Mouse (Mus musculus): ENCODE measurements at regions not wholly inside any gene's neighbourhood (a gene's known extent, or its start where the extent isn't known, plus 50 kb on each side); places are given as distances from the start of the nearest gene placed in this dataset.

DNA sequence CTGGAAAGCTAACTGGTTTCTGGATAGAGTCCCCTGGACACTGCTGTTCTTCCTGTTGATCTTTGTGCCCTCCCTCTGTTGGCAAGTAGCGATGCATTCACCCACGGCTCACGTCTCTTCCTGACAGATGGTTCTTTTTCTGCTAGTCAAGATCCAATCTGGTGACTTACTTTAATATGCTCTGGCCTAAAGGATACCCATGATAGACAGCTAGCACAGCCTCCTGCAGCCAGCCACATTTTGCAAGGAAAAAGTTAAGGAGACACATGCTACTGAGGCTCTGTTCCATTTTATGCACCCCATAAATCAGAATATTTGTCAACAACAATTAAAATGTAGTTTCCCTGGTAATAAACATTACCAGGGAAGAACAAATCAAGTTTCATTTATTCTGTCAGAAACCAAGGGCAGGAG is 410.3 kb upstream of the Tmpo start:
- Histone ChIP-seq H3K4me3 (replicated peaks; ENCODE audit: low read length) (no peak overlapping the region), H3K4me1 (ENCODE audit: control insufficient read depth, insufficient read depth, low read length) (0 out of 2 replicates have a peak, but pooled peaks cover 3% of the 10 kb centered on the region), H3K27ac (replicated peaks; ENCODE audit: low read depth, low read length) (no peak overlapping the region), H3K9me3 (ENCODE audit: control insufficient read depth, low read length) (no peaks in the 10 kb centered on the region), H3K9ac (ENCODE audit: low read depth, low read length, severe bottlenecking) (no peak overlapping the region), H3K4me2 (replicated peaks; ENCODE audit: low read depth, low read length, severe bottlenecking) (no peak overlapping the region), H3K27me3 (ENCODE audit: control insufficient read depth, insufficient read depth, low read length) (no peaks in the 10 kb centered on the region), H3K36me3 (ENCODE audit: control insufficient read depth, insufficient read depth, low read length) (no peaks in the 10 kb centered on the region)
- TF ChIP-seq POLR2A (IDR thresholded peaks at IDR 0.05; ENCODE audit: borderline replicate concordance, extremely low read depth, insufficient read depth, insufficient read length) = no peak
- ATAC-seq (ENCODE audit: low FRiP score, low read depth) (no peak), DNase-seq (ENCODE audit: low spot score) (peak; percentile 12)
- 38% methylated on average over 3 of the region's 3 CpGs for WGBS

DNA sequence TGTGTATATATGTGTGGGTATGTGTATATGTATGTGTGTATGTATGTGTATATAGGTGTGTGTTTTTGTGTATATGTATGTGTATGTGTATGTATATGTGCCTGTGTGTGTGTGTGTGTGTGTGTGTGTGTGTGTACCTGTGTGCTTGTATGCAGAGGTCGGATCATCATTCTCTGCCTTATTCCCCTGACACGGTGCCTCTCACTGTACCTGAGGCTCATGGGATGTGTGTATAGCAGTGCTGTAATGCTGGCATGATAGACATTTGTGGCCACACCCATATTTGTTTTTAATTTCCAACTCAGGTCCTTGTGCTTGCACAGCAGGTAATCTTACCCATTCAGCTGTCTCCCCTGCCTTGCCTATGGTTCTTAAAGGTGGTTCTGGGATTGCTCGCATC is 402.1 kb upstream of the Tmpo start:
- no peak for DNase-seq (ENCODE audit: low spot score)
- H3K4me1 ChIP-seq (ENCODE audit: control insufficient read depth, insufficient read depth, low read length) = no peaks in the 10 kb centered on the region
- no peak for TF ChIP-seq POLR2A (IDR thresholded peaks at IDR 0.05; ENCODE audit: borderline replicate concordance, extremely low read depth, insufficient read depth, insufficient read length)
- H3K9me3 ChIP-seq (ENCODE audit: control insufficient read depth, low read length) = no peaks in the 10 kb centered on the region
- H3K27ac ChIP-seq (replicated peaks; ENCODE audit: low read depth, low read length) = no peak overlapping the region
- H3K9ac ChIP-seq (ENCODE audit: low read depth, low read length, severe bottlenecking) = no peak overlapping the region
- no peaks in the 10 kb centered on the region for H3K36me3 ChIP-seq (ENCODE audit: control insufficient read depth, insufficient read depth, low read length)
- H3K27me3 ChIP-seq (ENCODE audit: control insufficient read depth, insufficient read depth, low read length) = no peaks in the 10 kb centered on the region
- WGBS = 91% methylated on average over 3 of the region's 3 CpGs
- no peak overlapping the region for H3K4me3 ChIP-seq (replicated peaks; ENCODE audit: low read length)
- no peak for ATAC-seq (ENCODE audit: low FRiP score, low read depth)
- no peak overlapping the region for H3K4me2 ChIP-seq (replicated peaks; ENCODE audit: low read depth, low read length, severe bottlenecking)

DNA sequence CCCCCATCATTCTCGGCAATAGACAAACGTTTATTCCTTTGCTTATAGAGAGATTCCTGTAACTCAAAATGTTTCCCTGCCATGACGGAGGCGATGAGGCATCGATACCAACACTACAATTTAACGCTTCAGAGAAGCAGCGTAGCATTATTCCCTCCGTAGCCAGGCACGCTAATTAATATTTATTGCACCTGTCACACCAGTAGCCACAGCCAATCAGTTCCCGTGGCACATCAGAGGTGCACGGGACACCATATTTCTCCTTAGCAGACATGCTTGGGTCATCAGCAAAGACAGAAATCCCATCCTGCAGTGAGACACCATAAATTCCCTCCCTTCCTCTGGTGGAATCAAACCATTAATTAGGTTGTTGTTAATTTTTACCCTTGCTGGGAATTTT is 399.8 kb upstream of the Tmpo start:
- no peak for TF ChIP-seq POLR2A (IDR thresholded peaks at IDR 0.05; ENCODE audit: borderline replicate concordance, extremely low read depth, insufficient read depth, insufficient read length)
- Histone ChIP-seq H3K4me3 (replicated peaks; ENCODE audit: low read length) (no peak overlapping the region), H3K27ac (replicated peaks; ENCODE audit: low read depth, low read length) (no peak overlapping the region), H3K9ac (ENCODE audit: low read depth, low read length, severe bottlenecking) (no peak overlapping the region), H3K9me3 (ENCODE audit: control insufficient read depth, low read length) (no peaks in the 10 kb centered on the region), H3K4me2 (replicated peaks; ENCODE audit: low read depth, low read length, severe bottlenecking) (no peak overlapping the region), H3K36me3 (ENCODE audit: control insufficient read depth, insufficient read depth, low read length) (no peaks in the 10 kb centered on the region), H3K27me3 (ENCODE audit: control insufficient read depth, insufficient read depth, low read length) (no peaks in the 10 kb centered on the region), H3K4me1 (ENCODE audit: control insufficient read depth, insufficient read depth, low read length) (peaks cover under 1% of the 10 kb centered on the region; the same call in 1 of the 2 replicates)
- ATAC-seq (ENCODE audit: low FRiP score, low read depth) (no peak), DNase-seq (ENCODE audit: low spot score) (no peak)
- 56% methylated on average over 11 of the region's 11 CpGs for WGBS

DNA sequence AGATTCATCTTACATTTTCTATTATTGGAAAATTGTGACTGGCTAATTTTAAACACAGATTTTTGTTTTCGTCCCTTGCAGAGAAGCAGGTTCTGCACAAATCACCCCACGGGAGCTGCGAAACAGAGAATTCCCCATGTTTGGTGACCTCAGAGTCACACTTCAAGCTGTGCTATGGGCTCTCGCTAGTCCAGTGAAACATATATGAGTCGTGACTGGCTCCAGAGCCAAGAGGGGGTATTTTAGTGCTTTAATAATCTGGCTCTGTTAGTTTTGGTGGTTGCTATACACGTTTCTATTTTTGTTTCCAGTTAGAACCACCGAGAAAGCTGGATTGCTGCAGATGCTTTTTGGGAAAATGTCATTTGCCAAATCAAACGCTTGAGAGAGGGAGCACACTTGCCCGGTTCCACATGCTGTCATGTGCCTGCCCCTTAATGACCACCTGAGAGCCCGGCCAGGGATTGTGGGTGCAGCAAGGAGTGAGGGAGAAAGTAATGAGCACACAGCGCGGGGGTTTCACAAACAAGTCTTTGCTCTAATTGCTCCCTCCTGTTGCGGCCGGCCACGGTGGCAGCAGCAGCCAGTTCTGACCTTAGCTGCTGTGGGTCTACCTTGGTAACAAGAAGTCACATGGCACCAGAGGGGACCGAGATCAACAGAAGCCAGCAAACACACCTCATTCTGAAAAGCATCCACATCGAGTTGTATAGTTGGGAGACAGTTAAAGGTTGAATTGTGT is 394.4 kb upstream of the Tmpo start:
- ATAC-seq (ENCODE audit: low FRiP score, low read depth) (peak; percentile 63; the same call in 1 of the 2 replicates), DNase-seq (ENCODE audit: low spot score) (peak; percentile 34)
- H3K27ac ChIP-seq (replicated peaks; ENCODE audit: low read depth, low read length) = peak overlapping the region; percentile 67; the same call in 1 of the 2 replicates
- peak overlapping the region; percentile 26 for H3K4me2 ChIP-seq (replicated peaks; ENCODE audit: low read depth, low read length, severe bottlenecking)
- no peaks in the 10 kb centered on the region for H3K27me3 ChIP-seq (ENCODE audit: control insufficient read depth, insufficient read depth, low read length)
- H3K9me3 ChIP-seq (ENCODE audit: control insufficient read depth, low read length) = no peaks in the 10 kb centered on the region
- H3K9ac ChIP-seq (ENCODE audit: low read depth, low read length, severe bottlenecking) = no peak overlapping the region; the same call in 1 of the 2 replicates
- H3K36me3 ChIP-seq (ENCODE audit: control insufficient read depth, insufficient read depth, low read length) = no peaks in the 10 kb centered on the region
- 28% methylated on average over 17 of the region's 17 CpGs for WGBS
- no peak for TF ChIP-seq POLR2A (IDR thresholded peaks at IDR 0.05; ENCODE audit: borderline replicate concordance, extremely low read depth, insufficient read depth, insufficient read length)
- H3K4me1 ChIP-seq (ENCODE audit: control insufficient read depth, insufficient read depth, low read length) = peaks cover 9% of the 10 kb centered on the region; the same call in 1 of the 2 replicates
- no peak overlapping the region for H3K4me3 ChIP-seq (replicated peaks; ENCODE audit: low read length)

DNA sequence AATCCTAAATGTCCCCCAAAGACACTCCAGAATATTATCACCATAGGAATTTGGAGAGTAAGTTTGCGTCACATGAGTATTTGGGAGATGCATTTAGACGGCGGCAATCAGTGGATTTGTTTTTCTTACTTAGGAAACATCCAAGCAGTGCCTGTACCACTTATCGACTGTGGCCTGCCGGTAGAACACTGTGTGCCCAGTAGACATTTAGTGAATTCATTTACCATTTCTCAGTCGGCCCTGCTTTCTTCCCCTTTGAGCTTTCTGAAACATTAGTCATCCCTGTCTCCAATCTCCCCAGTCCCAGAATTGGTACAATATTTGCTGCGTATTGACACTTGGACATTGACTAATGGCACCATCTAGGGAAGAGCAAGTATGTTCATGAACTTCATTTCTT is 391.7 kb upstream of the Tmpo start:
- Histone ChIP-seq H3K27ac (replicated peaks; ENCODE audit: low read depth, low read length) (no peak overlapping the region), H3K4me3 (replicated peaks; ENCODE audit: low read length) (no peak overlapping the region), H3K4me2 (replicated peaks; ENCODE audit: low read depth, low read length, severe bottlenecking) (no peak overlapping the region), H3K9ac (ENCODE audit: low read depth, low read length, severe bottlenecking) (no peak overlapping the region), H3K27me3 (ENCODE audit: control insufficient read depth, insufficient read depth, low read length) (no peaks in the 10 kb centered on the region), H3K36me3 (ENCODE audit: control insufficient read depth, insufficient read depth, low read length) (no peaks in the 10 kb centered on the region), H3K4me1 (ENCODE audit: control insufficient read depth, insufficient read depth, low read length) (peaks cover 9% of the 10 kb centered on the region; the same call in 1 of the 2 replicates), H3K9me3 (ENCODE audit: control insufficient read depth, low read length) (no peaks in the 10 kb centered on the region)
- no peak for ATAC-seq (ENCODE audit: low FRiP score, low read depth)
- 83% methylated on average over 7 of the region's 7 CpGs for WGBS
- no peak for DNase-seq (ENCODE audit: low spot score)
- TF ChIP-seq POLR2A (IDR thresholded peaks at IDR 0.05; ENCODE audit: borderline replicate concordance, extremely low read depth, insufficient read depth, insufficient read length) = no peak

Data from limb, embryonic 14.5 days (tissue).